Mouse (Mus musculus) lung, adult 2 months (tissue): Measurements from ENCODE around the gene Tob1. TPM values are rescaled to one million over a fixed set of nuclear protein-coding genes. Genes with fewer than 3 reads are reported as not detected.

Experiments
- DNase-seq: peaks from one replicate; pipeline ENCODE4 v3.0.0; 2022
- H3K4me1 ChIP-seq: fragments of 200-500 bp; 2 replicates; pipeline ENCODE4 v1.6.1; 2011; ENCODE audit warnings: low read length; ENCODE audit not compliant: control insufficient read depth, insufficient read depth
- H3K4me3 ChIP-seq: fragments of 200-500 bp; replicated peaks from 2 replicates; pipeline ENCODE3; 2011; ENCODE audit warnings: low read depth, mild to moderate bottlenecking, control low read depth, low read length; ENCODE audit errors: extremely low read depth
- CTCF ChIP-seq: fragments of 200-500 bp; IDR thresholded peaks from 2 replicates; pipeline ENCODE4 v1.5.1; 2011; ENCODE audit warnings: mild to moderate bottlenecking, low read length, control low read depth; ENCODE audit not compliant: insufficient read depth
- POLR2A ChIP-seq: fragments of 200-500 bp; IDR thresholded peaks from 2 replicates; pipeline ENCODE4 v1.6.1; 2011; ENCODE audit warnings: low read depth, mild to moderate bottlenecking, control low read depth, low read length, borderline replicate concordance; ENCODE audit errors: extremely low read depth
- WGBS: fragments of 180-500 bp; shearing (Covaris S2); methylation state at CpG from one replicate; pipeline ENCODE4 v1.1.7; 2018; 5-methylcytosine and 5-hydroxymethylcytosine counted together
- polyA plus RNA-seq: library from polyadenylated mRNA; depleted of rRNA; stranded (reverse); fragments of >200 nt; gene quantifications from 2 replicates; pipeline ENCODE4 v1.2.3, GENCODE M21; 2012

Tob1 gene
- polyA plus RNA-seq, 1 experiment: 27.9 TPM

- TF ChIP-seq POLR2A (peak; percentile 82; the same call in 1 of the 2 replicates), CTCF (no peak)
- DNase-seq: peak; percentile 88
- under 1% methylated on average over 49 of the region's 56 CpGs for WGBS
- peak overlapping the region; percentile 76 for H3K4me3 ChIP-seq
- H3K4me1 ChIP-seq: no peaks in the 10 kb centered on the region
Observed at GRCm38 (mm10) chr11:94210191-94211086, 815 bp upstream of the Tob1 start.

GRCm38 (mm10) chr11:94211651-94212488 lies 616 bp downstream of the Tob1 start:
- WGBS: under 1% methylated on average over 48 of the region's 61 CpGs
- TF ChIP-seq POLR2A (peak; percentile 37; the same call in 1 of the 2 replicates), CTCF (no peak)
- H3K4me1 ChIP-seq: no peaks in the 10 kb centered on the region
- peak; percentile 79 for DNase-seq
- peak overlapping the region; percentile 64 for H3K4me3 ChIP-seq

- WGBS: 11% methylated on average over 7 of the region's 7 CpGs
- Histone ChIP-seq H3K4me1 (no peaks in the 10 kb centered on the region), H3K4me3 (peak overlapping the region; percentile 64)
- TF ChIP-seq POLR2A (no peak), CTCF (no peak)
- DNase-seq: no peak
Observed at GRCm38 (mm10) chr11:94212489-94212836, 1.2 kb downstream of the Tob1 start.

- no peak for DNase-seq
- H3K4me3 ChIP-seq: no peak overlapping the region
- WGBS: 66% methylated on average over 4 of the region's 4 CpGs
- no peaks in the 10 kb centered on the region for H3K4me1 ChIP-seq
- TF ChIP-seq POLR2A: no peak
- no peak for TF ChIP-seq CTCF
Observed at GRCm38 (mm10) chr11:94212997-94213396, 1.7 kb downstream of the Tob1 start.

GRCm38 (mm10) chr11:94213735-94214594 lies 2.7 kb downstream of the Tob1 start:
- no peak for DNase-seq
- H3K4me3 ChIP-seq: no peak overlapping the region

GRCm38 (mm10) chr11:94215581-94215980 lies 4.3 kb downstream of the Tob1 start:
- Histone ChIP-seq H3K4me3 (no peak overlapping the region), H3K4me1 (no peaks in the 10 kb centered on the region)
- TF ChIP-seq POLR2A: no peak
- TF ChIP-seq CTCF: no peak
- 92% methylated on average over 3 of the region's 3 CpGs for WGBS
- DNase-seq: no peak

More at GRCm38 (mm10) chr11:94213735-94214594, 2.7 kb downstream of the Tob1 start:
- TF ChIP-seq CTCF: no peak
- TF ChIP-seq POLR2A: 0 out of 2 replicates have a peak, but pooled peaks have one; percentile 4
- 74% methylated on average over 29 of the region's 29 CpGs for WGBS
- H3K4me1 ChIP-seq: no peaks in the 10 kb centered on the region

- no peaks in the 10 kb centered on the region for H3K4me1 ChIP-seq
- DNase-seq: no peak
- 58% methylated on average over 2 of the region's 2 CpGs for WGBS
- TF ChIP-seq POLR2A (no peak), CTCF (no peak)
- H3K4me3 ChIP-seq: no peak overlapping the region
Observed at GRCm38 (mm10) chr11:94216247-94216646, 5.0 kb downstream of the Tob1 start.

GRCm38 (mm10) chr11:94221257-94221656 lies 10.0 kb downstream of the Tob1 start:
- TF ChIP-seq CTCF: no peak
- no peak for TF ChIP-seq POLR2A
- no peaks in the 10 kb centered on the region for H3K4me1 ChIP-seq
- DNase-seq: no peak
- H3K4me3 ChIP-seq: no peak overlapping the region
- 78% methylated on average over 7 of the region's 7 CpGs for WGBS
